Mouse (Mus musculus): Measurements from ENCODE around the gene Arhgap8.

Gene Arhgap8

DNA sequence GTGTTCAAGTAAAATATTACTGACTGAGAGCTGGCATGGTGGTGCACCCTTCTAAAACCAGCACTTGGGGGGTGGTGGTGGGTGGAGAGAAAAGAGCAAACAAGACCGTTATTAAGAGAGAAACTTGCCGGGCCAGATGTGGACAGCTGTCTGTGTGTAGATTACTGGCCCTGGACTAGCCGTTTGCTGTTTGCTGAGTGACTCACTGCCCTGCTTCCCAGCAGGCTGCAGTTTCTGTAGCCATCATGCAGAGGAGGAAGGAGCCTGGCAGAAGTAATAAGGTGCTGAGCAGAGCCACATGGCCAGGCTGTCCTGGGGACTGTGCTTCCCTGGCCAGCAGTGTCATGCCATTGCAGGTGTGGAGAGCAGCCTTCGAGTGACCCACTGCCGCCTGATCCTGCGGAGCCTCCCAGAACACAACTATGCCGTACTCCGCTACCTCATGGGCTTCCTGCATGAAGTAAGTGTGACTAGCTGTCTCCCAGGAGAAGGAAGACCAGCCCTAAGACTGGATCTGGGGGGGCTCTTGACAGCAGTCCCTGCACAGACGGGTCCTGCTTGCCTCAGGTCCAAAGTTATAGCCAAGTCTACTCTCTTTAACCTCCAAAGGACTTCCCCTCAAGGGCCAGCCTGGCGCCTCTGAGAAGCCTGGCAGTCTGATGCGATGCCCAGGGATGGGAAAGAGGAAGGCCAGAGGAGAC is 49.9 kb downstream of the Arhgap8 start:
- in situ Hi-C loops (cut with MboI; ENCODE audit: low pct_unique_long_range_greater_than_20kb in 1 of 2, low sequenced_read_pairs in 2 of 2, unreplicated experiment in 1 of 2) = no loop called here

DNA sequence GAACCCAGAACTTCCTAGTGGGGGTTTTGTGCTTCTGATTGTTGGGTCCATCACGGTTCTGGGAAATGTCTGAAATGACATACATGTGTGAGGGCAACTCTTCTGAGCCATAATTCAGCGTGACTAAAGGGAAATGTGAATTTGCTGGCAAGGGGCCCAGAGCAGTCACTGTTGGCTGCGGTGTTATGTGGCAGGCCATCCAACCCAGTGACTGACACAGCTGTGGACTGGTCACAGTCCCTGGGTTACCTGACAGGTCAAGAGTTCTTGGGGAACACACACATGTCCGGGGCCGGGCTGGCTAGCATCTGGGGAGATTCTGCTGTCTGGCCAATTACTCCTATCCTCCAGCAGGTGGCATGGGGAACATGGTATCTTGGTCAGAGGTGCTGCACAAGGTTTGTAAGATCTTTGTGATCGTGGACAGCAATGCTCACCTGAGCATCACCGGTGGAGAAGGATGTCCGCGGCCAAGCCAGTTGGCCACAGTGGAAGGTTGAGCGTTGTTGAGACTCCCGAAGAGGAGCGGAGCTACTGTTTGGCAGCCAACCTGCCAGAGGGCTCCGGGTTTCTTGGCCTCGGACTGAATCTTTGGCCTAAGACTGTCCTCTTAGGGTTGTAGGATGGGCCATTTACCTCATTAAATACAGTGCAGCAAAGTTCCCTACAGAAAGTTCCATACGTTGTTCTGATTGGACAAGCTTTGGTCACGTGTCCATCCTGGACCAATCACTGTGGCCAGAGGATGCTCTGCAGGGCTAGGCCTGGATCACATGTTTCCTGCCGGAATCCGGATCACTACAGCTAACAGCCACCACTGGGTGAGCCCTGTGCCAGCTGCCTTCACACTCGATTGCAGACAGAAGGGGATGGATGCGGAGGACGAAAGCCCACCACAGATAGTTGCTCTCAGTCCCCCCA is 52.6 kb downstream of the Arhgap8 start:
- in situ Hi-C loops (cut with MboI; ENCODE audit: low pct_unique_long_range_greater_than_20kb in 1 of 2, low sequenced_read_pairs in 2 of 2, unreplicated experiment in 1 of 2) = no loop called here

DNA sequence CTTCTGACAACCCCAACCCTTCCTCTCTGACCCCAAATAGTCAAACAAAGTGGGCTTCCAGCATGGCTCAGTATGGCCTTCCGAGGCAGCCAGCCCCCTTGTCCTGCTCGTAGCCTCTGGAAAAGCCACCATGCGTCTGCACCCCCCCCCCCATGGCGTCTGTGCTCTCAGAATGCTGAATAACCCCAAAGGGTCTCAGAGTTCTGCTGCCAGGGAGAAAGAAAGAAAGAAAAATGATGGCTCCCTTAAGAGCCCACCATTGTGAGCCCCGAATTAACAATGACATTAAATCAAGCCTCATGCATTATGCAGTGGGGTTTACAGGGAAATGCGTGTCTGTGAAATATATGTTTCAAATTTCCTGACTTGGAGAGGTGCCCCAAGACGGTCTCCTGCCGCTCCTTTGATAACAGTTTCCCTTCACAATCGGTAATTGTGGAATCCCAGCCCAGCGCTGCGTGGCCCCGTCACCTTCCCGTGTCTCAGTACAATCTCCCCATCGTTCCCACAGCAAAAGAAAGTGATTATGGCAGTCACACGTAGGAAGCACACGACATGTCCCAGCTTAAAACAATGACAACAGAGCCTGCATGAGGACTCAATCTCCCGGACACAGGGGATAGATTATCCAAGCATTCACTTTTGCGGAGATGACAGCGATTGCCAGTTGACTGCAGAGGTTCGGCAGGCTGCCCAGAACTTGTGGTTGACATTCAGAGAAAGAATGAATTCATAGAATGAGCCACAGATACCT is 55.7 kb downstream of the Arhgap8 start:
- in situ Hi-C loops (cut with MboI; ENCODE audit: low pct_unique_long_range_greater_than_20kb in 1 of 2, low sequenced_read_pairs in 2 of 2, unreplicated experiment in 1 of 2) = no loop called here

DNA sequence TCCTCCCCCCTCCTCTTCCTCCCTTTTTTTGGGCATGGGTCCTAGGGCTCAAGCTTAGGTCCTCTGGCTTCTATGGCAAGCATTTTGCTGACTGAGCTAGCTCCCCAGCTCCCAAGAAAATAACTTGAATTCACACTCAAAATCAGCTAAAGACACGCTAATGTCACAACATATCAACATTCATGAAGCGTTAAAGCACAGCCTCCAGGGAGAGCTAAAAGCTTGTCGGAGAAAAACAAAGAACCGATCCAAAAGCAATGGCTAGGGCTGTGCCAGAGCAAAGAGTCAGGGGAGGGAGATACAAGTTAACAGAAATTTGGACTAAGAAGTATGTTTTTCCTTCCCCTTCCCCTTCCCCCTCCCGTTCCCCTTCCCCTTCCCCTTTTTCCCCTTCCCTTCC is 58.7 kb downstream of the Arhgap8 start:
- in situ Hi-C loops (cut with MboI; ENCODE audit: low pct_unique_long_range_greater_than_20kb in 1 of 2, low sequenced_read_pairs in 2 of 2, unreplicated experiment in 1 of 2) = no loop called here

DNA sequence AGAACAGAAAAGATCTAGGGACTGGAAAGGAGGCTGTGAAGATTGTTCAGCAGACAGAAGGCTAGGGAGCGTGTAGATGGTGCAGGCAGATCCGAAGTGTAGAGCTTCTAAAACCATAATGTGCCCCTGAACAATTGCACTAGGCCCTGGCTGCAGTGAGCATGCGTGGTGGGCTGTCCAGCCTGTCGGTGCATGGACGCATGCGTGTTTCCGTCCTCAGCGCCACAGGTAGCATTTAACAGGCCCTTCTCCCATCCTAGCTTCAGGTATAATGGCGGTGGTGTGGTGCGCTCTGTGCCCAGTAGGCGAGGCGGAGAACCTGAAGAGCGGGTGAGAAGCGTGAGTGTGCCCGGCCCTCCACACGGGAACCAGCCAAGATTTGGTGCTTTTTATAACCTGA is 65.0 kb downstream of the Arhgap8 start:
- in situ Hi-C loops (cut with MboI; ENCODE audit: low pct_unique_long_range_greater_than_20kb in 1 of 2, low sequenced_read_pairs in 2 of 2, unreplicated experiment in 1 of 2) = no loop called here

DNA sequence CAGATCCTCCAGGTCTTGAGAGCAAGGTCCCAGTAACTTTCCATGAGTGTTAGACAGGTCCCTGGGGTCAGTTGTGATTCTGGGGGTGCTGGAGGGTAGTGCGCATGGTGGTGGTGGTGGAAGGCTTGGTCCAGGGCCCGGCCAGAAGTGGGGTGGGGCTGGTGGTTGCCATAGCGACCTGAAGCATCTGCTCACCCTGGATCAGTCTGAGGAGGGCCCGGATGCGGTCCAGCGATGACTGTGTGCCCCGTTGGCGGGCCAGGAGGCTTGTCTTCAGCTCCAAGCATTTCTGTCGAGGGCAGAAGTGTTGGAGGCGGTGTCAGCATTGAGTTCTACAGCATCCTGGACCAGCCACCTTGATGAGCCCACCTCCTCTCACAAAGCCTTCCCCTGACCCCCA is 67.3 kb downstream of the Arhgap8 start:
- in situ Hi-C loops (cut with MboI; ENCODE audit: low pct_unique_long_range_greater_than_20kb in 1 of 2, low sequenced_read_pairs in 2 of 2, unreplicated experiment in 1 of 2) = no loop called here

DNA sequence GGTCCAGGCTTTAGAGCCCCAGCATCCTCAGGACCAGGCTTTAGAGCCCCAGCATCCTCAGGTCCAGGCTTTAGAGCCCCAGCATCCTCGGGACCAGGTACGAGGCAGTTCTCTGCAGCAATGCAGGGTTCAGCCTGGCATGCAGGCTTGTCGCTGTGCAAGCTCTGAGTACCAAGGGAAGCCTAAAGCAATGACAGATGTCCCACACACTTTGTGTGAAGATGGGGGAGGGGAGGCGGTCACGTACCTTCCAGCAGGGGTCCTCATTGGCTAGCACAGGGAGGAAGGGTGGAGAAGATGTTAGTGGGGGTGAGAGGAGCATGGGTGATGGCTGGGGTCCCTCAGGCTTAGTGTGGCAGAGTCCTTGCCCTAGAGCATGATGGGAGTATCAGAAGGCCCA is 73.8 kb downstream of the Arhgap8 start:
- in situ Hi-C loops (cut with MboI; ENCODE audit: low pct_unique_long_range_greater_than_20kb in 1 of 2, low sequenced_read_pairs in 2 of 2, unreplicated experiment in 1 of 2) = no loop called here

DNA sequence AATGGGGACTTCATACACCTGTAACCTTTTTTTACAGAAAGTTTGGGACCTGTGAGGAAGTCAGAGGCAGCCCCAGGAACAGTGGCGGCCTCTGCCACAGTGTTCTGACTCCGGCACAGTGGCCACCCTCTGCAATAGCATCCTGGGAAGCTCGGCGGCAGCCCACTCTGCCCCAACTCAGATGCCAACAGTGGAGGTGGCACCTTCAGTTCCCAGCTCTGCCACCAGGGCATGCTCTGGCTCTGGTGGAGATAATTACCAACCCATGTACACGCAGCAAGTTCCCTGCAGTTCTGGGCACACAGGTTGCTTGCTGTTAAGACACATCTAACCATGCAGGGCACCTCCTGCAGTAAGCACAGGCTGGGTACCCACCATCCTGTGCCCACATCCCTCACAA is 80.3 kb downstream of the Arhgap8 start:
- in situ Hi-C loops (cut with MboI; ENCODE audit: low pct_unique_long_range_greater_than_20kb in 1 of 2, low sequenced_read_pairs in 2 of 2, unreplicated experiment in 1 of 2) = no loop called here

DNA sequence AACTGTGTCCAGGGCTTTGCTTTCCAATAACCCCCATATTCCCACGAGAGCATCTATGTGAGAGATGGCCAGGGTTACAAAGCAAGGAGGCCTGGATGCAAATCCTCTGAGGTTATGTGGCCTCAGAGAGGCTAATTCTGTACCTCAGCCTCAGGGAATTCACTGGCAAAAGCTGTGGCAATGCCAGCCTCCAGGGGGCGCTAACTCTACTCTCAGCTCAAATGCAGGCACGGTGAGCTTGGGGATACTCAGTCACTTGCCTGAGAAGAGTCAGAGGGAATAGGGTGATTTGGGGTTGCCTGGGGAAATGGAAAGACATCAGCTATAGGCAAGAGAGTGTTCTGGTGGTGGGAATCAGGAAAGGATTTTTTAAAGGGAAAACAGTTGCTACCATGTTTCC is 83.8 kb downstream of the Arhgap8 start:
- in situ Hi-C loops (cut with MboI; ENCODE audit: low pct_unique_long_range_greater_than_20kb in 1 of 2, low sequenced_read_pairs in 2 of 2, unreplicated experiment in 1 of 2) = no loop called here

DNA sequence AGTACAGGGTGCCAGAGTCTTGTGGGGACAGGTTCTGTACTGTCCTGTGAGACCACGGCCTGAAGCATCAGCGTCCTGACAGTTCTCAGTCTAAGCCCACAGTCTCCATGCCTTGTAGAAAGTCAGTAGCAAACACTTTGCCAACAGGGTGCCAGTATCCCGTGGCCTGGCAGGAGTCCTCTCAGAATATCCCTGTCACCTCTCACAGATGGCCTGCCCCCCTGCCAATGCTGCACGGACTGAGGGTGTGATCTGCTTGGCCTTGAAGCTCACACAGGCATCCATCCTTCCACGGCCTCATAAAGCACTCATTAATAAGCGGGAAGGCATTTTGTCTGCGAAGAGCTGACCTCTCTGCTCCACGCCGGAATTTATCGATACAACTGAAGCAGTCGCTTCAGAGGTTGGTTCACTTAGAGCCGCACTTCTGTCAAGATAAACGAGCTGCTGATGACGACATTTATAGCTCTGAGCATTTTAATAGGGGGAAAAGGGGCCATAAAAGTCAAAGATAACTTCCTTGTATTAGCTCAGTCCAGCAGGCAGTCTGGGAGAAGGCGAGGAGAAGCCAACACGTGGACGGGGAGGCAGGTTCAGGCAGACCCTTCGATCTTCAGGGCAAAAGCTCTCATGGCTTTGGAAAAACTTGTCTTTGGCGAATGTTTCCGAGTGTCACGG is 89.6 kb downstream of the Arhgap8 start:
- in situ Hi-C loops (cut with MboI; ENCODE audit: low pct_unique_long_range_greater_than_20kb in 1 of 2, low sequenced_read_pairs in 2 of 2, unreplicated experiment in 1 of 2) = no loop called here

DNA sequence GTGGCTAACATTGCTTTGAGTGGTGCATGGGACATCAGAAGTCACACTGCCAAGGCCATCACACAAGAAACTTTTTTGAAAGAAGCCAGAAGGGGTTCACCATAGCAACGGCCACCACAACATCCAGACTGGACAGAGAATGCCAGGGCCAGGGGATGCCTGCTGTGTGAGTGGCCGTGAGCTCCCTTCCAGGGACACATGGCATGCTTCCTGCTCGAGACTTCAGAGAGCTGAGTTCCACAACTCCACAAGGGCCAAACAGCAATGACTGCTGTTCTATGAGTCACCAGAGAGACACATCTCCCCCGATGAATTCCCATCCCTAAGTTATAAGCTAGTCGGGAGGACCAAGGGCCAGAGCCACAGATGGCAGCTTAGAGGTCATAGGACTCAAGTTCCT is 91.3 kb downstream of the Arhgap8 start:
- in situ Hi-C loops (cut with MboI; ENCODE audit: low pct_unique_long_range_greater_than_20kb in 1 of 2, low sequenced_read_pairs in 2 of 2, unreplicated experiment in 1 of 2) = no loop called here

DNA sequence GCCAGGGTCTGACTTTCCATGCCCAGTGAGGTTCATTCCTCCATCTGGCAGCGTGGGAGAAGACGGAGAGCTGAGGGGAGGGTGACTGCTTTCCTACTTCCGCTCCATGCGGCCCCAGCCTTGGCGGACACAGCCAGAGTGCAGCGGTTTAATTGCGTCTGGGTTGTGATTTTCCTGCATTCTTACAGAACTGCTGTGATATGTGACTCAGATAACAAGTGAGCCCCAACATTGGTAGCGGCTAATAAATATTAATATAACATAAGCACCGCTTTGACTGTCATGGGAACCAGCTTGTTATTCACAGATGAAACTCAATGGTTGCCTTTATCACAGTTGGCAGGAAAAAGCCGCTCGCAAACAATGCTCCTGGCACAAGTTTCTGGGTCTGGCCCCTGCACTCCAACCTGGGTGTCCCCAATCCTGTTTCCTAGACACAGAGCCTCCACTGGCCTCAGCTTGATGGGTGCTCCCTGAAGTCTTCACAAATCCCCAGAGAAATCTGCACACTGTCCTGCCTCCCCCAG is 93.0 kb downstream of the Arhgap8 start:
- in situ Hi-C loops (cut with MboI; ENCODE audit: low pct_unique_long_range_greater_than_20kb in 1 of 2, low sequenced_read_pairs in 2 of 2, unreplicated experiment in 1 of 2) = no loop called here

DNA sequence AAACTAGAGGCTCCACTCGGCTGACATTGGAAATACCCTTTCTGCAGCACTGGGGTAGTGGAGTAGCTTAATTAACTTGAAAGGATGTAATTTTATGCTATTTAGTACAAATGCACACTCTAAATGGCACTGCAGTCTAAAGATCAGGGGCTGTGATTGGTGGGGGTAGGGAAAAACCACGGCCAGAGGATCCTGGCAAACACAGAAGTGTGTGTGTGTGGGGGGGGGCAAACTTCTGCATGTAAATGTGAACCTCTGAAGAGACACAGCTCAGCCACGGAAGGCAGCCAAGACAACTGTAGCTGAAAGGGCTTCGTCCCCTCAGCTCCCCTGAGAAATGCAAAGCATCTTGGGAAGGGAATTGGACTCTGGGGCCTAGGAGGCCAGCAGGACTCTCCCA is 95.3 kb downstream of the Arhgap8 start:
- in situ Hi-C loops (cut with MboI; ENCODE audit: low pct_unique_long_range_greater_than_20kb in 1 of 2, low sequenced_read_pairs in 2 of 2, unreplicated experiment in 1 of 2) = no loop called here

DNA sequence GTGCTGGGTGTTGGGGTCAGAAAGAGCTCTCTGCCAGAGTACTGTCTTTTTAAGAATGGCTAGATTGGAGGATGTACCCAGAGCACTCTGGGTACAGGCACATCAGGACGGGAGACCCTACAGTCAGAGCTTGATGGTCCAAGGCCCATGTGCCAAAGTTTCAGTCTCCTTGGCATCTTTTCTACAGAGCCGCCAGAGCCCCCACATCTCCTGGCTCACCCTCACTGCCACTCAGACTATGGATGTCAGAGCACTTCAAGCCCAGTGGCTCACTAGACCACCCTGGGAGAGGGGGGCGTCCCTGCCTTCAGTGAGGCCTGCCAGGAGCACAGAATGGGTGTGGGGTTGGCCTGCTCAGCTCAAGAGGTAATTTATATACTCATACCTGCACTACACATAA is 97.7 kb downstream of the Arhgap8 start:
- in situ Hi-C loops (cut with MboI; ENCODE audit: low pct_unique_long_range_greater_than_20kb in 1 of 2, low sequenced_read_pairs in 2 of 2, unreplicated experiment in 1 of 2) = no loop called here

DNA sequence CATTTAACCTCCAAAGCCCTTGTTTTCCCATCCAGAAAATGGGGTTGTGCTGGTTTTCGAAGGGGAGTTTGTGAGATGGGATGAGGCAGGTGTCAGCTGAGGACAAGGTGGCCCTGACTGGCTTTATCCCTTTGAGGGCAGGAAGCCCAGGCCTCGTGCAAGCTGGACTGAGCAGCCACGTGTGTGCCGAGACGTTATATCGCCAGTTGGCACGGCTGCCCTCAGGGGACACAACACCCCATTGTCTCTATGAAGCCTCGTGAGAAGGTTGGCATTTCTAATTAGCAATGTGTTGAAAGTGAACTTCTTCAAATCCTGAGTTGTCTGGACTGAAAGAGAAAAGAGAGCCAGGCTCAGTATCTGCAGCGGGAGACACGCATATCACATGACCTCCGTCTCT is 98.4 kb downstream of the Arhgap8 start:
- in situ Hi-C loops (cut with MboI; ENCODE audit: low pct_unique_long_range_greater_than_20kb in 1 of 2, low sequenced_read_pairs in 2 of 2, unreplicated experiment in 1 of 2) = no loop called here

DNA sequence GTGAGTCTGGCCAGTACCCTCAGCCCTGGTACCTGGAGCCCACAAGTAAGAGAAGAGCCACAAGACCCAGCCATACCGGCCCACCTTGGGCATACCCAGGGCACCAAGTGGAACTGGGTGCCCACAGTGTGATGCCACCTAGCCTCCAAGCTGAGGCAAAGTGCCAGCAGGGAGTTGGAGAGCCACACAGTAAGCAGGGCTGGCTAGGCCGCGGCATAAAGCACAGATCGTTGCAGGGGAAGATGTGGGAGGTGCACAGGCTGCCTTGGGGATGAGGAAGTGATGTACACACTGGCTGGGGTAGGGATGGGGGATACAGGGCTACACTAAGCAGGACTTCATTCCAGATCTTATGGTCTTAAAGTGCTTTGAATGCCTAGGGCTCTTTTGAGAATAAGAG is 101.0 kb downstream of the Arhgap8 start:
- in situ Hi-C loops (cut with MboI; ENCODE audit: low pct_unique_long_range_greater_than_20kb in 1 of 2, low sequenced_read_pairs in 2 of 2, unreplicated experiment in 1 of 2) = no loop called here

Measured in mouse embryonic stem cell (cell line).